Comparison of ENCODE assay signal across 12 mouse cellular contexts in the genomic region with DNA sequence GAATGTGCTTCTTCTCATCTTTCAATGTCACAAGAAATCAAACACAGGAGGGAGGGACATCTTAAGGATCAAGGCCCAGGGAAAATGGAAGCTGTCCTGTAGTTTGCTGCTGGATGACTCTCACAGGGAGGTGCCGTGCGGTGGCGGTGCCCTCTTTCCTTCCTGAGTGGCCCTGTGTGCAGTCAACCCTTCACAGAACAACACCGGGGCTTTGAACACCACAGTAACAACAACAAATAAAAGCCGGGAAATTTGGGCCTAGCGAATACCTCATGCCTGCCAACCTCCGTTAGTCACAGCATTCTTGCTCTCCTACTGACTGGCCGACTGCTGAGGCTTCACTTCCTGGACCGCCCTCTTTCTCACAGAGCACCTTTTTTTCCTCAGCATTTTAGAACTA. TPM values are rescaled to one million over a fixed set of nuclear protein-coding genes. Genes with fewer than 3 reads are reported as not detected.
DNase-seq lines count a peak whose midpoint lies in the region; ATAC-seq lines count a peak whose summit lies in the region.
"Had no signal": no experiment of that assay in that cellular context is flagged by ENCODE, and none has a peak within 500 bp of the region (broad histone marks: within the 10 kb centered on the region; RNA-seq: fewer than 3 reads in every experiment).

No protein-coding gene starts in this region.

- no peaks in the 10 kb centered on the region for H3K27me3 ChIP-seq in forebrain, embryonic 10.5 days (ENCODE audit: poor library complexity, severe bottlenecking)
- H3K27me3 ChIP-seq in forebrain, embryonic 13.5 days = no peaks in the 10 kb centered on the region

- no peaks in the 10 kb centered on the region for H3K36me3 ChIP-seq in forebrain, embryonic 10.5 days (replicated peaks)
- no peaks in the 10 kb centered on the region for H3K36me3 ChIP-seq in forebrain, embryonic 13.5 days (ENCODE audit: poor library complexity, severe bottlenecking)

- no peak for ATAC-seq in forebrain, embryonic 13.5 days
- ATAC-seq: activated CD4-positive, CD25-positive, alpha-beta regulatory T cell, adult 4 months had no signal

- H3K4me1 ChIP-seq in forebrain, embryonic 10.5 days = peaks cover 12% of the 10 kb centered on the region
- no peaks in the 10 kb centered on the region for H3K4me1 ChIP-seq in forebrain, embryonic 13.5 days

- no peaks in the 10 kb centered on the region for H3K9me3 ChIP-seq in forebrain, embryonic 10.5 days
- no peaks in the 10 kb centered on the region for H3K9me3 ChIP-seq in forebrain, embryonic 13.5 days (replicated peaks)

- H3K4me2 ChIP-seq in forebrain, embryonic 13.5 days = no peak overlapping the region

- 0 out of 2 replicates have a peak overlapping the region, but pooled peaks have one; percentile 33 for H3K27ac ChIP-seq in forebrain, embryonic 10.5 days
- no peak overlapping the region for H3K27ac ChIP-seq in forebrain, embryonic 13.5 days
- H3K27ac ChIP-seq: macrophage had no signal

- 45% methylated on average over 9 of the region's 9 CpGs for WGBS in forebrain, embryonic 10.5 days
- 26% methylated on average over 9 of the region's 9 CpGs for WGBS in forebrain, embryonic 13.5 days

- DNase-seq in forebrain, embryonic 10.5 days (ENCODE audit: extremely low spot score, low spot score) = no peak
- peak; percentile 2 for DNase-seq in ovary, postnatal 14 days (ENCODE audit: low spot score)
- no peak for DNase-seq in ovary, postnatal 10 days (ENCODE audit: low spot score)
- DNase-seq in kidney, postnatal 14 days = peak; percentile 21
- DNase-seq in spleen, adult 12 weeks (ENCODE audit: low spot score) = no peak
- DNase-seq in liver = no peak
- DNase-seq in c-Kit-positive CD71-positive TER-119-positive erythroid progenitor cells, embryonic 14.5 days (ENCODE audit: low spot score) = no peak
- DNase-seq: cerebellum, adult 2 months; gastrocnemius, postnatal 14 days had no signal

- no peak overlapping the region for H3K4me3 ChIP-seq in forebrain, embryonic 10.5 days
- no peak overlapping the region for H3K4me3 ChIP-seq in forebrain, embryonic 13.5 days

- no peak overlapping the region for H3K9ac ChIP-seq in forebrain, embryonic 13.5 days

RNA-seq across cellular contexts. Expression of a gene that starts 9.1 kb away (rescaled TPM):
- polyA plus RNA-seq in forebrain, embryonic 10.5 days (2016; fragmentation: Nextera tagmentation; extraction: Ambion mirVana) = 0.21 and 0.30 TPM in 2 replicates
- 0.10 and 0.19 TPM in 2 replicates for polyA plus RNA-seq in forebrain, embryonic 13.5 days (2015; fragmentation: Nextera tagmentation; extraction: Ambion mirVana)
- polyA plus RNA-seq: macrophage had no signal

RNA-seq across cellular contexts. Expression of a gene that starts 45.9 kb away (rescaled TPM):
- 43.8 and 45.1 TPM in 2 replicates for polyA plus RNA-seq in forebrain, embryonic 10.5 days (2016; fragmentation: Nextera tagmentation; extraction: Ambion mirVana)
- polyA plus RNA-seq in forebrain, embryonic 13.5 days (2015; fragmentation: Nextera tagmentation; extraction: Ambion mirVana) = 74.1 and 82.2 TPM in 2 replicates

Comparison
In these comparisons a context has a peak if more than half of its experiments do, and no peak if none do; other contexts are left out.
1. DNase-seq: peak in ovary, postnatal 14 days (single experiment) and kidney, postnatal 14 days (single experiment); none in forebrain, embryonic 10.5 days (single experiment), ovary, postnatal 10 days (single experiment), spleen, adult 12 weeks (single experiment), liver (single experiment) and c-Kit-positive CD71-positive TER-119-positive erythroid progenitor cells, embryonic 14.5 days (single experiment).